Mouse (Mus musculus) WW6 (cell line): ENCODE data around the gene Snrnp48.

Experiments used
- DNase-seq: peaks from one replicate; pipeline ENCODE4 v3.0.0-alpha.2; 2013; ENCODE audit warnings: low read depth, low spot score

Gene Snrnp48

GRCm38 (mm10) chr13:38258901-38259300 is 54.2 kb downstream of the Snrnp48 start:
- no peak for DNase-seq

- no peak for DNase-seq
Observed at GRCm38 (mm10) chr13:38269055-38269692, 64.4 kb downstream of the Snrnp48 start.

- no peak for DNase-seq
Observed at GRCm38 (mm10) chr13:38272624-38273023, 67.9 kb downstream of the Snrnp48 start.
